In genomic region chr12:103863101-103863974, GRCm38 (mm10) we compare ENCODE assay signal across 12 mouse cellular contexts. TPM values are rescaled to one million over a fixed set of nuclear protein-coding genes. Genes with fewer than 3 reads are reported as not detected.
"Had no signal": no experiment of that assay in that cellular context is flagged by ENCODE, and none has a peak within 500 bp of the region (broad histone marks: within the 10 kb centered on the region; RNA-seq: fewer than 3 reads in every experiment).

Serpina1a (minus strand) TSS chr12:103863562.

RNA-seq across cellular contexts. Expression of gene Serpina1a, which starts in this region (rescaled TPM):
- total RNA-seq: hindbrain, postnatal 0 days; layer of hippocampus, adult 2 months; layer of hippocampus, postnatal 10 days; left cerebral cortex, postnatal 36 days; monocyte, adult 5-6 weeks; neutrophil, adult 5-6 weeks had no signal
- polyA plus RNA-seq: hindbrain, postnatal 0 days; limb, embryonic 12.5 days; macrophage; midbrain, embryonic 11.5 days; midbrain, embryonic 15.5 days; neural tube, embryonic 12.5 days; urinary bladder, adult 2 months had no signal
